Mouse (Mus musculus) MEL (cell line): ENCODE measurements around the gene Dock10. TPM values are rescaled to one million over a fixed set of nuclear protein-coding genes. Genes with fewer than 3 reads are reported as not detected.

ENCODE experiments used
- DNase-seq: peaks from one replicate; pipeline ENCODE4 v3.0.0; 2011; ENCODE audit warnings: low read depth, low spot score
- H3K27ac ChIP-seq: 2 replicates; pipeline ENCODE4 v1.5.1; 2012; ENCODE audit warnings: low read depth, mild to moderate bottlenecking, control low read depth, low read length, moderate library complexity; ENCODE audit not compliant: control insufficient read depth
- H3K27me3 ChIP-seq, 2 experiments: fragments of 150-350 bp in 1 of 2; sonication (generic) in 1 of 2; 2 replicates each; pipeline ENCODE4 v1.6.1; 2012; ENCODE audit warnings: low read length in 2 of 2, mild to moderate bottlenecking in 2 of 2, improper control_type of control experiment in 1 of 2, moderate library complexity in 1 of 2; ENCODE audit not compliant: insufficient read depth in 2 of 2, control insufficient read depth in 1 of 2
- H3K36me3 ChIP-seq, 2 experiments: 2 replicates each; pipeline ENCODE4 v1.6.1; 2012 to 2014; ENCODE audit warnings: low read length in 2 of 2, improper control_type of control experiment in 1 of 2, inconsistent platforms in 1 of 2, mild to moderate bottlenecking in 1 of 2; ENCODE audit not compliant: insufficient read depth in 2 of 2, control insufficient read depth in 1 of 2
- H3K4me1 ChIP-seq, 2 experiments: fragments of 150-350 bp in 1 of 2; sonication (generic) in 1 of 2; 2 replicates each; pipeline ENCODE4 v1.6.1; 2012; ENCODE audit warnings: low read length in 2 of 2, improper control_type of control experiment in 1 of 2, mild to moderate bottlenecking in 1 of 2; ENCODE audit not compliant: insufficient read depth in 2 of 2, control insufficient read depth in 1 of 2
- H3K4me3 ChIP-seq, 2 experiments: fragments of 150-350 bp in 1 of 2; sonication (generic) in 1 of 2; 2 replicates each; pipeline ENCODE4 v1.5.1; 2012; ENCODE audit warnings: low read depth in 2 of 2, low read length in 2 of 2, mild to moderate bottlenecking in 2 of 2, moderate library complexity in 2 of 2, control low read depth in 1 of 2, improper control_type of control experiment in 1 of 2; ENCODE audit not compliant: control insufficient read depth in 1 of 2, insufficient read depth in 1 of 2
- H3K79me2 ChIP-seq: 2 replicates; pipeline ENCODE4 v1.6.1; 2012; ENCODE audit warnings: mild to moderate bottlenecking, low read length, moderate library complexity; ENCODE audit not compliant: control insufficient read depth, poor library complexity, insufficient read depth
- H3K9ac ChIP-seq: 2 replicates; pipeline ENCODE4 v1.6.1; 2012; ENCODE audit warnings: low read depth, mild to moderate bottlenecking, control low read depth, low read length, moderate library complexity; ENCODE audit not compliant: control insufficient read depth, poor library complexity, severe bottlenecking
- H3K9me3 ChIP-seq: fragments of 150-350 bp; sonication (generic); replicated peaks from 2 replicates; pipeline ENCODE4 v1.6.1; 2012; ENCODE audit warnings: mild to moderate bottlenecking, low read length, improper control_type of control experiment, moderate library complexity; ENCODE audit not compliant: insufficient read depth
- BHLHE40 ChIP-seq: IDR thresholded peaks from 2 replicates; pipeline ENCODE4 v1.6.1; 2012; ENCODE audit warnings: low read depth, mild to moderate bottlenecking, inconsistent platforms, low read length, improper control_type of control experiment, borderline replicate concordance
- CTCF ChIP-seq, 3 experiments: IDR thresholded peaks in 2 of 3; conservative IDR thresholded peaks in 1 of 3; 2 replicates each; pipeline ENCODE4 v1.5.1; 2011 to 2012; ENCODE audit warnings: low read length in 3 of 3, low read depth in 2 of 3, mild to moderate bottlenecking in 2 of 3, improper control_type of control experiment in 1 of 3, inconsistent platforms in 1 of 3, mixed read lengths in 1 of 3, moderate library complexity in 1 of 3; ENCODE audit not compliant: control insufficient read depth in 1 of 3, insufficient read depth in 1 of 3, poor library complexity in 1 of 3, severe bottlenecking in 1 of 3
- EP300 ChIP-seq, 2 experiments: IDR thresholded peaks; 2 replicates each; pipeline ENCODE4 v1.6.1; 2011; ENCODE audit warnings: improper control_type of control experiment in 2 of 2, low read length in 2 of 2, low read depth in 1 of 2, mild to moderate bottlenecking in 1 of 2
- ETS1 ChIP-seq: IDR thresholded peaks from 2 replicates; pipeline ENCODE4 v1.6.1; 2012; ENCODE audit warnings: low read depth, mild to moderate bottlenecking, inconsistent platforms, low read length, improper control_type of control experiment, moderate library complexity
- GABPA ChIP-seq: IDR thresholded peaks from 2 replicates; pipeline ENCODE4 v1.6.1; 2012; ENCODE audit warnings: low read depth, mild to moderate bottlenecking, inconsistent platforms, low read length, improper control_type of control experiment, moderate library complexity
- GATA1 ChIP-seq: IDR thresholded peaks from 2 replicates; pipeline ENCODE4 v1.6.1; 2011; ENCODE audit warnings: low read depth, low read length, improper control_type of control experiment
- JUND ChIP-seq: IDR thresholded peaks from 2 replicates; pipeline ENCODE4 v1.6.1; 2011; ENCODE audit warnings: low read depth, mild to moderate bottlenecking, improper control_type of control experiment, low read length
- MAX ChIP-seq: IDR thresholded peaks from 2 replicates; pipeline ENCODE4 v1.6.1; 2011; ENCODE audit warnings: low read length, improper control_type of control experiment
- MEF2A ChIP-seq: IDR thresholded peaks from 2 replicates; pipeline ENCODE4 v1.6.1; 2014; ENCODE audit warnings: low read depth, mild to moderate bottlenecking, inconsistent platforms, low read length, improper control_type of control experiment; ENCODE audit not compliant: poor library complexity, insufficient replicate concordance, severe bottlenecking; ENCODE audit errors: extremely low read depth
- MYB ChIP-seq: IDR thresholded peaks from 2 replicates; pipeline ENCODE4 v1.6.1; 2011; ENCODE audit warnings: mild to moderate bottlenecking, low read depth, low read length, improper control_type of control experiment
- SIN3A ChIP-seq: IDR thresholded peaks from 2 replicates; pipeline ENCODE4 v1.6.1; 2012; ENCODE audit warnings: low read length, improper control_type of control experiment, inconsistent platforms
- SMC3 ChIP-seq: IDR thresholded peaks from 2 replicates; pipeline ENCODE4 v1.6.1; 2011; ENCODE audit warnings: low read depth, low read length, improper control_type of control experiment
- TBP ChIP-seq: IDR thresholded peaks from 2 replicates; pipeline ENCODE4 v1.8.0; 2011; ENCODE audit warnings: low read depth, low read length, improper control_type of control experiment
- USF1 ChIP-seq: IDR thresholded peaks from 2 replicates; pipeline ENCODE4 v1.6.1; 2014; ENCODE audit warnings: low read depth, mild to moderate bottlenecking, inconsistent platforms, low read length, improper control_type of control experiment, moderate library complexity
- ZC3H11A ChIP-seq: IDR thresholded peaks from 2 replicates; pipeline ENCODE4 v1.6.1; 2012; ENCODE audit warnings: low read depth, mild to moderate bottlenecking, inconsistent platforms, low read length, improper control_type of control experiment
- ZKSCAN1 ChIP-seq: IDR thresholded peaks from 2 replicates; pipeline ENCODE4 v1.6.1; 2012; ENCODE audit warnings: low read depth, mild to moderate bottlenecking, inconsistent platforms, low read length, improper control_type of control experiment, moderate library complexity
- ZNF384 ChIP-seq: IDR thresholded peaks from 2 replicates; pipeline ENCODE4 v1.6.1; 2012; ENCODE audit warnings: low read depth, mild to moderate bottlenecking, inconsistent platforms, low read length, improper control_type of control experiment
- polyA plus RNA-seq, 2 experiments: library from polyadenylated mRNA; stranded (reverse) in 1 of 2; unstranded in 1 of 2; fragments of >175 nt in 1 of 2; fragments of >200 nt in 1 of 2; gene quantifications; 2 replicates each; pipeline versions ENCODE4 v1.2.1 to v1.2.4; 2012; ENCODE audit warnings: low replicate concordance in 2 of 2, low read depth in 1 of 2; ENCODE audit not compliant: insufficient read length in 2 of 2, insufficient read depth in 1 of 2, missing spikeins in 1 of 2
- total RNA-seq: library from RNA; depleted of rRNA; stranded (reverse); fragments of 300-350 nt; gene quantifications from 2 replicates; pipeline ENCODE4 v1.2.3, GENCODE M21; 2012

Gene Dock10
- total and polyA plus RNA-seq, 3 experiments, result 11.5 to 74.0 (median 14.3) TPM

DNA sequence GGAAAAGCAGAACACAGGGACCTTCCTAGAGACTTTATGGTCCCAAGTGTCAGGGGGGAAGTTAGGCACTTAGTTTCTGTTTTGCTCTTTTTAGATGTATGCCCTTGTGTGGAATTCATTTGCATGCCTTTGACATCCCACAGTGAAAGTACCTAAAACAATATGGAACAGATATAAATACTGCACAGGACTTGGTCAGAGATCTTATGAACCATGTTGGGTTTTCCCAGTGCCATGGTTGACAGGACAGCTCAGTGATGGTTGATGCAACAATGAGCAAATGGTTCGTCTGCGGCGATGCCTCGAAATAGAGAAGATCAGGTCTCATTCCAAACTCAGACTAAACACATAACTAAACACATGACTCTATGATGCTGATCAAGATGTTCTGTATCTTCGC, 143.6 kb downstream of the Dock10 start:
- H3K36me3 ChIP-seq, result peaks cover 4 to 16% of the 10 kb centered on the region in 2 experiments
- no peaks in the 10 kb centered on the region for H3K79me2 ChIP-seq
- H3K27me3 ChIP-seq, result no peaks in the 10 kb centered on the region
- no peak overlapping the region for H3K27ac ChIP-seq
- no peak overlapping the region for H3K9ac ChIP-seq
- H3K4me1 ChIP-seq, result peaks cover 14% of the 10 kb centered on the region in 2 experiments
- H3K9me3 ChIP-seq, result no peaks in the 10 kb centered on the region
- TF ChIP-seq TBP (no peak), ZC3H11A (no peak), SMC3 (no peak)
- no peak for DNase-seq
- no peak overlapping the region for H3K4me3 ChIP-seq

GRCm38 (mm10) chr1:80613395-80614011, 144.8 kb downstream of the Dock10 start:
- Histone ChIP-seq H3K36me3 (peaks cover 4 to 16% of the 10 kb centered on the region in 2 experiments), H3K27ac (peak overlapping the region; percentile 77), H3K27me3 (no peaks in the 10 kb centered on the region), H3K79me2 (no peaks in the 10 kb centered on the region), H3K9me3 (no peaks in the 10 kb centered on the region), H3K4me3 (no peak overlapping the region), H3K9ac (peak overlapping the region; percentile 42), H3K4me1 (peaks cover 14 to 16% of the 10 kb centered on the region in 2 experiments)
- peak; percentile 51 for DNase-seq
- TF ChIP-seq MYB, result no peak
- TF ChIP-seq GATA1, result peak; percentile 22; the same call in 1 of the 2 replicates
- 0 out of 2 replicates have a peak, but pooled peaks have one; percentile 19 for TF ChIP-seq SIN3A
- TF ChIP-seq ETS1, result 0 out of 2 replicates have a peak, but pooled peaks have one; percentile 33
- no peak for TF ChIP-seq GABPA
- peak; percentile 26 to 60; a peak in 3 of 4 replicates for TF ChIP-seq EP300 (IDR thresholded peaks at IDR 0.05; ENCODE audit: low read depth in 1 of 2, low read length in 2 of 2)
- TF ChIP-seq ZNF384, result peak; percentile 96

DNA sequence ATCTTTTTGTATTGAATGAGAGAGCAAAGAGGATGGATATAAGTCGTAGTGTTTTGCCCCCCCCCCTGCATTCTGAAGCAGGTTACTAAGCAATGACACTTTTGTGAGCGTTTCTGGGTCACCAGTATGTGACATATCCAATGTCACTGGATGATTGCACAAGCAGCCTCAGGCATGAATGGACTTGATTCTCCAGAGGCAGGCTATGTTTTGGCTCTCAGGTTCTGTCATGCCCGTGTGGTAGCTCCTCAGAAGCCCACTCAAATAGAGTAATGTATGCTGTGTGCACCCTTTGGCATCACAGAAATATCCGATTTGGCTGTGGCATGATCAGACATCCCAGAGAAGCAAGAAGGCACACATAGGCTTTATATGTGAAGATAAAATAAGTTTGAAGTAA, 150.8 kb downstream of the Dock10 start:
- Histone ChIP-seq H3K9ac (no peak overlapping the region), H3K4me3 (no peak overlapping the region), H3K27me3 (no peaks in the 10 kb centered on the region), H3K4me1 (peaks cover 6 to 12% of the 10 kb centered on the region in 2 experiments), H3K79me2 (no peaks in the 10 kb centered on the region), H3K27ac (no peak overlapping the region), H3K9me3 (no peaks in the 10 kb centered on the region), H3K36me3 (peaks cover 3 to 13% of the 10 kb centered on the region in 2 experiments)
- TF ChIP-seq MEF2A, result no peak
- TF ChIP-seq CTCF (IDR thresholded peaks at IDR 0.05 in 2 of 3, conservative IDR thresholded peaks at IDR 0.05 in 1 of 3; ENCODE audit: control insufficient read depth in 1 of 3, insufficient read depth in 1 of 3, low read depth in 2 of 3, low read length in 3 of 3, poor library complexity in 1 of 3, severe bottlenecking in 1 of 3), result no peak
- no peak for TF ChIP-seq MAX
- TF ChIP-seq JUND, result no peak
- no peak for TF ChIP-seq USF1
- no peak for TF ChIP-seq ZKSCAN1
- no peak for TF ChIP-seq BHLHE40
- TF ChIP-seq, all 39 proteins: peak for 0
- DNase-seq, result no peak
